Mouse (Mus musculus): ENCODE data around the gene Glod4.

The Glod4 gene

DNA sequence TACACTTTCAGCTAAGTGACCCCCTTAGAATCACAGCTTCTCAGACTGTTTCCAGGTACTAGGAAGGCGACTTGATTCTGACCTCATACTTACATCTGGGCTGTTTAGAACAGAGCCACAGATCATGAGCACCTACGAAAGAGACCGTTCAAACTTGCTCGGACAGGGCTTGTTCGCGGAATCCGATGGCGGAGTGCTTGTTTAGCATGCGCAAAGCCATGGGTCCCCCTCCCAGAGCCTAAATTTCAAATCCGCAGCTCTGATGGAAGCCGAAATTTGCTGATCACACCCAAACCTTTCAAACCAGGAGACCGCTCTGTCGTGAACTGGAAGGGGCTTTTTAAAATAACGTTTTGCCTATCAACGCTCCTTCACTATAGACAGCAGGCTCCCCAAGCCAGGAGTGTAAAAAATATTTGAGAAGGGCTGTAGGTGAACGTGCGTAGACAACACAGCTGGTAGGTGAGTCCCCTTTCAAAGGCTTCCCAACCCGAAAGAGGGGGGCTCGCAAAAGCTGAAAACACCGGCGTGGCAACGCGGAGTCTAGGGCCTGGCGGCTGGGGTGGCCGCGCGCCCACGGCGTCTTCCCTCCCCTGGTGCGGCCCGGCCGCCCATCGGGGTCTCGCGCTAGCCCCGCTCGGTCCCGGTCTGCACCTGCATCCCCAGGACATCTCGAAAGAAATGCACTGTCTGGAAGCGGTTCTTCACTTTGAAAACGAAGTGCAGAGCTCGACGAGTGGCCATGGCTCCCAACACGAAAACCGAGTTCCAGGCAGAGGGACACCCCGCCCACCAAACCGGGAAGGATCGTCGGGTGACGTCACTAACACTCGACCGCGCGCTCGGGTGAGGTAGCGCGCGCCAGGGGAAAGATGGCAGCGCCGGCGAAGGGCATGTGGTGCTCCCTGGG, at the start of gene Glod4, which contains the start of gene Mrm3:
Gene Glod4, minus strand, starts transcription at position 825 of the 910 bp plus-strand sequence.
Gene Mrm3, plus strand, starts transcription at position 815 of the 910 bp plus-strand sequence.
- peak; percentile 90 for DNase-seq (ENCODE audit: low spot score)

GRCm38 (mm10) chr11:76292831-76293230, 49.3 kb upstream of the Glod4 start:
- no peak for DNase-seq (ENCODE audit: low spot score)

- no peak for DNase-seq (ENCODE audit: low spot score)
These were observed 48.9 kb upstream of the Glod4 start for GRCm38 (mm10) chr11:76292398-76292797.

DNA sequence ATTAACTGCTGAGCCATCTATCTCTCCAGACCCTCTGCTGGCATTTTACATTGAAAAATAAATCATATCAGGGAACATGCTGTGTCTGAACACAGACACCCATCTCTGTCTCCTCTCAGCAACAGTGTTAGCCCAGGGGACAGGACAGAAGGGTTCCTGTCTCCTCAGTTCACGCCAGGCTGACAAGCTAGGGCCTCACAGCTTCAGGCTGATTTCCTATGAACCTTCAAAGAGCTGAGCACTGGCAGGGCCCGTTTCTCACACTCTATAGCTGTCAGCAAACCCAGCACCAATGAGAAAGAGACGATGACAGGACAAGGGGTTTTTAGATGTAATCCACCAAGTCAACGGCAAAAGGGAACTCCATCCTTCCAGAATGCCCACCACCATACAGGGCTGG, 48.4 kb upstream of the Glod4 start:
- no peak for DNase-seq (ENCODE audit: low spot score)

DNA sequence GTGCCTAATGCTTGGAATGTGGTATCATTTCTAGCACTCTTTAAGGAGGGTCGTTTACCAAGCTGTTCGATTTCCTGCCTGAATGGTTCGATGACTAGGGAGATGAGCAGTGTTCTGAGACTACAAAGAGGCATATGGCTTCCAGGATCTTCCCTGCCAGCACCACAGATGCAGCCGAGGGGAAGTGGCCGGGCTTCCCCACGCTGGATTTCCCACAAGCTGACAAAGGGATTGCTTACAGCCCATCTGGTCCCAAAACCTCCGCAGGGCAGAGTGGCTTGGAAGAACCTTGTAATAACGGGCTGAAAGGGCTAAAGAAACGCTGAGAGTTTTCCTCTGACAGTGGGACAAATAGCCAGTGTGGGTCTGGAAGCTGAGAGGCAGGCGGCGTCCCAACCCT, 46.8 kb upstream of the Glod4 start:
- no peak for DNase-seq (ENCODE audit: low spot score)

DNA sequence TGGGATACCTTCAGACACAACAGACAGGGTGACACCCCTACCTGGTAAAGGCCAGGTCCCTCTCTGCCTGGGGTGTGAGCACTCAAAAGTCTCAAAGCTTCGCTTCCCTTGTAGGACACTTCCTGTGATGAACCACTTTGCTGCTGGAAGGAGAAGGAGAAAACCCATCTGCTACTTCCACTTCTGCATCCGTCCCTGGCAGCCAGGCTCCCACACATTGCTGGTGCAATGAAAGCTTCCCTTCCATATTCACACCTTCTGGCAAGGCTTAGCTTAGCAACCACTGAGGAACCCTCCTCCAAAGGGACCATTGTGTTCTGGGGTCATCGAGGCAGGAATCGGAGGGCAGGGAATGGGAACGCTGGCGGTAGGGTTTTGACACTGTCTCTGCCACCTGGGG, 45.1 kb upstream of the Glod4 start:
- DNase-seq (ENCODE audit: low spot score) = no peak

GRCm38 (mm10) chr11:76287301-76287700, 43.8 kb upstream of the Glod4 start:
- DNase-seq (ENCODE audit: low spot score) = no peak

DNA sequence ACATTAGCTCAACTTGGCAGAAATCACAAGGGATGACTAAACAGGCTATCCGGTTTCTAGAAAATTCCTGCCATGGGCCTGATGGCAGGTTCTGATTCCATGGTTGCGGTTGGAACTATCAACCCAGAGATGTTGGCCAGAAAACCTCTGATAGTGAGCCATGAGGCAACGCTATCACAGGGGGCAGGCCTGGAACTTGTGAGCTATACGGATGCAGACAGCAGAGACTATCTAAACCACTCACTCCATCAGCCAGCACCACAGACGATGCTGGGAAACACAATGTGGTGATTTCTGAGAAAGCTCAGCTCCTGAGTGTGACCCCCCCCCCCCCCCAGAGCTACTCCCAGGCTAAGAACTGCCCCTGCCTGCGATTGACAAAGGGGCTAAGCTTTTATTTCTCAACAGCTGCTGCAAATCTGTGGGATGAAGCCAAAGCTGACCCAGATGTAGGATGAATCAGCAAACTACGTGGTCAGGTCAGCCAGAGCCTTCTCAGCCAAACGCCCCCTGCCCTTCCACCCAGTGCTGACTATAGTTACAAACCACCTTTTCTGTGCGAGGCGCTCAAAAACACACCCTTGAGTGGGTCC, 43.1 kb upstream of the Glod4 start:
- DNase-seq (ENCODE audit: low spot score) = no peak

GRCm38 (mm10) chr11:76285431-76286075, 42.0 kb upstream of the Glod4 start:
- DNase-seq (ENCODE audit: low spot score) = no peak

DNA sequence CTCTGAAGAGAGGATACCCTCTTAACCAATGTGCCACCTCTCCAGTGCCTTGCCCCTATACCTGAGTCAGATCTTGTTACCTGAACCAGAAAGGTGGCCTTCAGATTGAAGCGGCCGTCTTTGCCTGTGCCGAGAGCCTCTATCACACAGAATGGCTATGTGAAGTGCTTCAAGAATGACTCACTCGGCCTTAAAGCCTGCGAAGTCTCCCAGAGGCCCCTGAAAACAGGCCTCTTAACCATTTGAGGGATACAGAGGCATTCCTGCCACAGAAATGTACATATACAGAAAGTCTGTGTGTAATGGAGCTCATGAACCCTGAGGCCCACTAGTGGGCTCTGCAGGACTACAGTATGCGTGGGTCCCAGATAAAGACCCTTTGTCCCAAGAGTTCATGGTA, 40.3 kb upstream of the Glod4 start:
- DNase-seq (ENCODE audit: low spot score) = no peak

- no peak for DNase-seq (ENCODE audit: low spot score)
These were observed 36.4 kb upstream of the Glod4 start for GRCm38 (mm10) chr11:76279971-76280370.

DNA sequence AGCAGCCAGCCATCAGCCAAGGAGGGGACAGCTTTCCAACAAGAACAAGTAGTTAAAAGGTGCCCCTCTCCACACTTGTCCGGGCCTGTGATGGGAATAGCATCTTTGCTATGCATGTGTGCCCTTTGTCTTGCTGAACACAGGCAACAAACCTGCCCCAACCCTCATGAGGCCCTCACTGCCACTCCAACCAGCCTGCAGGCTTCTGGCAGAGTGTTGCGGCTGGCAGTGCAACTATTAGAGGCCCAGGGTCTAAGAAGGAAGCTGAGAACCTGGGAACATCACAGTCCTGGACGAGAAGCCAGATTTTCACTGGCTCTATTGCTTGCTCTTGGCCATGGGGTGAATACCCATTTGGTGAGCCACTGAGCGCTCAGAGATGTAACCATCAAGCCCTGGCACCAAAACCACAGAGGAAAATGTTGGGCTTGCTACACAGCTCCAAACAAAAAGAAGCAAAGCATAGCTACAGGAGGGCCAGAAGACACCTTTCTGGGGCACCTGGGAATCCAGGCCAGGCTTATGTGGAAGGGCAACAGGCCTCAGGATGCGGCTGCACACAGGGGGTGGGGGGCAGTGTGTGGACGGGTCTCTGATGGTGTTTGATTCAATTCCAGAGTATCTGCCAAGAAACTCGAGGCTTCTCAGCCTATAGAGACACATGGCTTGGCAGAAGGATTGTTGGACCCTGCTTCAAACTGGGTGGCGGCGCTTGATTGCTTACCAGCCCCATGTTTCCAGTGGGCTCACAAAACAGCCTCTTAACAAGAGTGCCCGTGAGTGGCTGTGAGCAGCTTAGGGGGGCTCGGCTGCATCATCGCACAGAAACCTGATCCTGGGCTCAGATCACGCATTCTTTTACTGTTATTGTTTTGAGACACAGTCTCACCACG, 35.7 kb upstream of the Glod4 start:
- DNase-seq (ENCODE audit: low spot score) = no peak

GRCm38 (mm10) chr11:76272440-76272839, 28.9 kb upstream of the Glod4 start:
- peak; percentile 53 for DNase-seq (ENCODE audit: low spot score)

- no peak for DNase-seq (ENCODE audit: low spot score)
These were observed 25.1 kb upstream of the Glod4 start for GRCm38 (mm10) chr11:76268521-76269065.

DNA sequence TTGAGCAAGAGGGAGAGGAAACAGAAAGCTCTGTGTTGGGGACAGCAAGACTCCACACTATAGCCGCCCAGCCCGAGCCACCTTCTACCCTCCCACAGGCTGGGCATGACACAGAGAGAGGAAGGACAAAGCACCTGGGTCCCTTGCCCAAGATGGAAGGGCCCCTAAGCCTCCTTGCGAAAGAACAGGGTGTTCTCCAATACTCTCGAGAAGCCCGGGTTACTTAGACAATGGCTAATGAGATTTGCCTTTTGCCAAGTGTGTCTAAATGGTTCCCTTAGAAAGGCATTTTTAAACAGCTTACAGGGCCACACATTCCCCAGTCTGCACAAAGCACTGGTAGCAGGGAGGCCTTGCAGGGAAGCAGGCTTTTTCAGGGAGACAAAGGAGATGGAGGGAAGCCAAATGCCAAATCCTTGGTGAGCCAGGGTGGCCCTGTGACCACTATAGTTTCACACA, 24.5 kb upstream of the Glod4 start:
- peak; percentile 11 for DNase-seq (ENCODE audit: low spot score)

- no peak for DNase-seq (ENCODE audit: low spot score)
These were observed 24.0 kb upstream of the Glod4 start for GRCm38 (mm10) chr11:76267550-76267949.

DNA sequence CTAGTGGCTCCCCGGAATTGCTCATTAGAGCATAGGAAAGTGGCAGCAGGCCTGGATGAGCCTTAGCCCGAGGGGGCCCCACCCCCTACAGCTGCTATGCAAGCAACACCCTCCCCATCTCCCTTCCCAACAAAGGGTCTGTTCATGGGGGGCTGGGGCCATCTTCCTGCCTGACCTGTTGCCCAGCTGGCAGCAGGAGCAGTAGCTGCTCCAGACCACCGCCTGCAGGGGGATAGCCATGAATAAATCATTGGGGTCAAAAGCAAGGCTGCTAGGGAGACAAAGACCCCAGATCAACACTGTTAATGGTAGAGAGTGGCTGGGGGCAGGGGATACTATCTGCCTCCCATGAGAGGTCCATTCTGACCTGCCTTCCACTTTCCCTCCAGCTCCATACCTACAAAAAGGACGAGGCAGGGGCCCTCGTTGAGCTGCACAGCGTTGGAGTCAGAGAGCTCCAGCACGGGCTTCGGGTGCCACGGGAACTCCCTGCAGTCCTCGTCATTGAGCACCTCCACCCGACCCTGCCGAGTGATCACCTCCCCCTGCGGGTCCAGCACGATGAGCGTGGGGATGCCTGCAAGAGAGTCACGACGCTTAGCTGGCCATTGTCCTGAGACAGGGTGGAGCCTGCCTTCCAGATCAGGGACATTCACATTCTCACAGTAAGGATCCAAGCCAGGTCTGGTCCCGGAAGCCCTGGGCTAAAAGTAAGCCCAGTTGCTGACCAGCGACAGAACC, 19.3 kb upstream of the Glod4 start:
- DNase-seq (ENCODE audit: low spot score) = no peak

DNA sequence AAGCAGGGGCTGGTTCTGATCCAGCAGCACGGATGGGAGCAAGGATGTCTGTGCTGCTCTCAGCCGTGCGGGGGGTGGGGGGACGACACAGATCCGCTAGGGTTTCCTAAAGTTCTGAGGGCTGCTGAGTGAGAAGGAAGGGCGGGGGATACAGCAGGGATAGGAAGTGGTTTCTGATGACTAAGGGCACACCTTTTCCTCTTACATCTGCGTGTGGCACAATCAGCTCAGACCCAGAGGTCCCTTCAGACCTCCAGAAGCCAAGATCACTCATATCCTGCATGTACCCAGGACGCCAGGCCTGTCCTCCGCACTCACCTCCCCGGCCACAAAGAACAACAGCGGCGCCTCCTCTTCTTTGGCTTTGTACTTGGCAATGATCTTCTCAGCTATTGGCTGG, 17.7 kb upstream of the Glod4 start:
- DNase-seq (ENCODE audit: low spot score) = no peak

GRCm38 (mm10) chr11:76260208-76261050, 16.9 kb upstream of the Glod4 start:
- no peak for DNase-seq (ENCODE audit: low spot score)

DNA sequence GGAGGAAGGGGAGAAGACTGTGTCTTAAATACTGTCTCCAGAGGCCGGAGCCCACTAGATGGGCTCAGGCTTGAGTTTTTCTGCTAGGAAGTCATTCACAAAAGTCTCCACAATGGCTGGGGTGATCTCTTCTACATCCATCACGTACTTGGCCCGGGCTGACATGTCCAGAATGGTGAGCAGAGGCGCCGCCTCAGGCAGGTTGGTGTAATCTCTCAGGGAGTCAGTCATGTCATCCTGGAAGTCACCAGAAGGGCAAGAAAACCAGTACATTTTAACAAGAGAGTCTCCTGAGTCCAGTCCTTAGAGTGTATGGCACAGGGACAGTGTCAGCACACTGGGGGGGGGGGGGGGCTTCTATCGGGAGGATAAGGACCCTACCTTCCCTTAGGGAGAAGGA, 15.0 kb upstream of the Glod4 start:
- DNase-seq (ENCODE audit: low spot score) = no peak

Measured in MN1 (cell line).